Mouse (Mus musculus): ENCODE data around the gene Lmbr1l.

GRCm38 (mm10) chr15:98904692-98905091, 13.3 kb downstream of the Lmbr1l start:
- TF ChIP-seq CTCF (conservative IDR thresholded peaks at IDR 0.05; ENCODE audit: insufficient read depth, insufficient read length, low read depth, low read length) (peak; percentile 70), POLR2A (IDR thresholded peaks at IDR 0.05; ENCODE audit: low read depth, low read length) (no peak)

All from kidney, adult 2 months (tissue).